Mouse (Mus musculus): ENCODE results near the gene Vsig10l.

Gene Vsig10l

DNA sequence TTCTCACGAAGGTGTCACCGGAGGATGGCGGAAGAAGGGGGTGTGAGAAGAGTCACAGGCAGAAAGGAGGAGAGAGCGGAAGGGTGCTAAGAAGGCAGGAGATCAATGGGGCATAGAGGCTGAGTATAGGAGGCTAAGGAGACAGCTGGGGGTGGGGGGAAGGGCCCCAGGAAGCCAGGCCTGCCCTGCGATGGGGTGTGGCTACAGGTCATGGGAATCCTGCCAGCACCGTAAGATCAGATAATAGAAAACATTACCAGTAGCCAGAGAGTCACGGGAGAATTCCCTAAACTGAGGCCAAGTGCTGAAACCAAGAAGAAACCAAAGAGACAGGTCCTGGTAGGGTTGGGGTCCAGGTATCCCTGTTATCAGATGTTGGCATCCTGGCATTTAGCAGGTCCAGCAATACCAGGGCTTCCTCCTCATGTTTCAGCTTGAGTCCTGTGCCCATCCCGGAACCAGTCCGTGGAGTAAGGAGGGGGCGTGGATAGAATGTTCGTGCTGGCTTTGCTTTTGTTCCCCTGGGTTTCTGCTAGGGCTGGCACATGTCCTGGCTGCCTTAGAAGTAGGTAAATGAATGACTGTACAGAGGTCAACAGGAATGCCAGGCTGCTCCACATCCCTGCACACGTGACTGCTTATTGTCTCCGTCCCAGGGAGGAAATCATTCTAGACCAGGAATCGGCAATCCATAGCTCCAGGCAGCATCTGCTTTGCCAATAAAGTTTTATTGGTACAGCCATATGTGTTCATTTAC lies 9.2 kb upstream of the Vsig10l start:
- DNase-seq (ENCODE audit: extremely low read depth, low read depth, low spot score): peak; percentile 74

DNA sequence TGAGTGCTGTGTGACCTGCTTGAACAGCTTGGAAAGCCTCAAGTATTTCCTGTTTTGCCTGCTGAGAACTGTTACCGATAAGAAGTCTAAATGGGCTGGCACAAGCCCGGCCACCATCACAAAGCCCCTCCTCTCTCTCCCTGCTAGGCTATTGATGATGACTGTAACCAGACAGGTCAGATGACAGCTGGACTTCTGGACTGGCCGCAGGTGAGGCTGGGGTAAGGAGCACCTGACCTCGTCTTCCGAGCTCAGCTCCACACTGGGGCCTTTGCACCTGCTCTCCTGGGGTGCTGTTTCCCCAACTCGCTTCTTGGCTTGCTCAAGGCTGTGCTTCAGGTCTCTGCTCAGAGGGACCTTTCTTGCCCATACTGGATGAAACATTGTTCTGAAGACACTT lies 8.6 kb upstream of the Vsig10l start:
- DNase-seq (ENCODE audit: extremely low read depth, low read depth, low spot score): no peak

DNA sequence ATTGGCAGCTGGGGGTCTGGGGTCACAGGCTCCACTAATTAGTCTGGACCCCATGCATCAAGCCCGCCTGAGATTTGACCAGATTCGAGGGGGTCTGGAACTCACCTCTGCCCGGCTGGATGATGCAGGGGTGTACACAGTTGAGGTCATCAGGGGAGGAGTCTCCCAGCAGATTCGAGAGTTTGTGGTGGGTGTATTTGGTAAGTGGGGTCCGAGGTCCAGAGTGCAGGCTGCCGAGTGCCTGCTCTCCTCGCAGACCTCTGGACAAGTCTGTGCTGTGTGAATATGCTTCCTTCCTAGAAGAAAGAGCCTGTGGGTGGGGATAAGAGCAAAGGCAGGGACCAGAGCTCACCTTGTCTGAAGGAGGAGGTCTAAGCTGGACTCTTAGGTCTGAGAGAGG lies 1.0 kb downstream of the Vsig10l start:
- no peak for DNase-seq (ENCODE audit: extremely low read depth, low read depth, low spot score)

DNA sequence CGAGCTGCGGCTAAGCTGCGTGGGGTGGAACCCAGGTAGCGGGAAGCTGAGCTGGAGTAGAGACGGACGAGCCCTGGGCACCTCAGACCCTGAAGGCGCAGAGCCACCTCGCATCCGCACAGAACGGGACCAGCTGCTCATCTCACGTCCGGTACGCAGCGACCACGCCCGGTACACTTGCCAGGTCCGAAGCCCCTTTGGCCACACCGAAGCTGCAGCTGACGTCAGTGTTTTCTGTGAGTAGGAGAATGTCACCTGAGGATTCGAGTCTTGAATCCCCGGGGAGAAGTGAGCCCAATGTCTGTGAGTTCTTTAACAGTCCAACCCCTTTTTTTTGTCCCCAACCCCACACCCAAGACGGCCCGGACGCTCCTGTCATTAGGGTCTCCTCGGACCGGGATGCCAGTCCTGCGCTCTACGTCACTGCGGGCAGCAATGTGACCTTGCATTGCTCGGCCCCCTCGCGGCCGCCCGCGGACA lies 2.0 kb downstream of the Vsig10l start:
- DNase-seq (ENCODE audit: extremely low read depth, low read depth, low spot score): no peak

DNA sequence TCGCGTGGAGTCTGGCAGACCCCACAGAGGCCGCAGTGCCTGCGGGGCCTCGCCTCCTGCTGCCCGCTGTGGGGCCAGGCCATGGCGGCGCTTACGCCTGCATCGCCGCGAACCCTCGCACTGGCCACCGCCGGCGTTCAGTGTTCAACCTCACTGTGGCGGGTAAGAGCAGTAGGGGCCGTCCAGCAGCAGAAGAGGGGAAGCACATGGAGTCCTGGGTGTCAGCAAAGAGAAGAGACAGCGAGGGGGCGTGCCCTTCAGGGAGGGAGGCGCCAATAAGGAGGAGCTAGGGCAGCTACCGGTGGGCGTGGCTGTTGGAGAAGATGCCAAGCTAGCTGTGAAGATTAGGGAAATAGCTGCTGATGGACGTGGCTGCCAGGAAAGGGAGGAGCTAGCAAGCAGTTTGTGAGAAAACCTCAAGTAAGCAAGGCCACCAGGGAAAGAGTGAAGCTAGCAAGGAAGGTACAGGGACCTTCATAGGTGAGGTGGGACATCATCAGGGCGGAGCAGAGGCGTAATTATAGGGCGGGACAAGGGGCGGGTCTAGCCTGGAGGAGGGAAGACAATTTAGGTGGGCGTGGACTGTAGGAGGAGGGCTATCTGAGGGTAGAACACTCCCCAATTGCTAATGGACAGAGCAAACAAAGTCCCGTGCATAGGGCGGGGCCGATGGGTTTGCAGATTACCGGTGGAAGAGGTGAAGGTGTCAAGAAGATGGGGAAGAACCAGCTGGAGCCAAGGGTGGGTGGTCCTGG lies 2.6 kb downstream of the Vsig10l start:
- peak; percentile 57 for DNase-seq (ENCODE audit: extremely low read depth, low read depth, low spot score)

DNA sequence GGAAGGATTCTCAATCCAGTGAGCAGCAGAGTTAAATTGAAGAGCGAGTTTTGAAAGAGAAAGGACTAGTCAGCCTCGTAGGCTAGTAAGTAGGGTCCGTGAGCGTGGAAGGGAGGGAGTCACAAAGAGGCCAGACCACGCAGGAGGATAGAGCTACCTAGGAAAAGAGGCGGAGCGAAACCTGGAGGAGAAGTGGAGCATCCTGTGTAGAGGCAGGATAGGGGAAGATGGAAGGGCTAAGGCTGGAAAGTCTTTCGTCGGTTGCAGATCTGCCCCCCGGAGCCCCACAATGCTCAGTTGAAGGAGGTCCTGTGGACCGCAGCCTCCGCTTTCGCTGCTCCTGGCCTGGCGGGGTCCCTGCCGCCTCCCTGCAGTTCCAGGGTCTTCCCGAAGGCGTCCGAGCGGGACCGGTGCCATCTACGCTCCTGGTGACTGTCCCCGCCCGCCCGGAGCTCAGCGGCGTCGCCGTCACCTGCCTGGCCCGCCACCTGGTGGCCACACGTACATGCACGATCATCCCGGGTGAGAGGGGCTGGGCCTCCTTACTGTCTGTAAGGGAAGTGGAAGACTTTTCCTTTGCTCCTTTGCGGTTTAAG lies 3.2 kb downstream of the Vsig10l start:
- no peak for DNase-seq (ENCODE audit: extremely low read depth, low read depth, low spot score)

DNA sequence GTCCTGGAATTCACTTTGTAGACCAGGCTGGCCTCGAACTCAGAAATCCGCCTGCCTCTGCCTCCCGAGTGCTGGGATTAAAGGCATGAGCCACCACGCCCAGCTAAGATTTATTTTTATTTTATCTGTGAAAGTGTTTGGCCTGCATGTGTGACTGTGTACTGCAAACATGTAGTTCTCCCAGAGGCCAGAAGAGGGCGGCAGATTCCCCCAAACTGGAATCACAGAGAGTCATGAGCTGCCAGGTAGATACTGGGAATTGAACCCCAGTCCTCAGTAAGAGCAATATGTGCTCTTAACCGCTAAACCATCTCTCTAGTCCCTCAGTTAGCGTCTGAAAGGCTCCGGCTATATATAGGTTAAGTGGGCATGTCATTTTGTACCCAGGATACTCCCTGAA lies 7.4 kb downstream of the Vsig10l start:
- no peak for DNase-seq (ENCODE audit: extremely low read depth, low read depth, low spot score)

DNA sequence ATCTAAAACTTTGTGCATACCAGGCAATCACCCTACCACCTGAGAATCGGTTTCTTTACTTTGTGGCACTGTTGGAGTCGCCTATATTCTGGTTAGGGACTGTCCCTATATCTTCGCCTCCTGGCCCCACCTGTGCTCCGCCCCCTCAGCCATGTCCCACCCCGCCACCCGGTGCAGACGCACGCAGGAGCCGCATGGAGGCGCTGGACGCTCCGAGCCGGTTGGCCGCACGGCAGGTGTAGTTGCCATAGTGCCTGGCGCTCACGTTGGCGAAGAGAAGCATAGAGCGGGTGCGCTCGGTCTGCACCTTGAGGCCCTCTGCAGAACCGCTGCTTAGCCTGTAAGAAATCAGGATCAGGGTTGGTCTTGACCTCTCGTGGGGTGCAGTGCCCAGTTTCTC lies 12.8 kb downstream of the Vsig10l start:
- no peak for DNase-seq (ENCODE audit: extremely low read depth, low read depth, low spot score)

DNA sequence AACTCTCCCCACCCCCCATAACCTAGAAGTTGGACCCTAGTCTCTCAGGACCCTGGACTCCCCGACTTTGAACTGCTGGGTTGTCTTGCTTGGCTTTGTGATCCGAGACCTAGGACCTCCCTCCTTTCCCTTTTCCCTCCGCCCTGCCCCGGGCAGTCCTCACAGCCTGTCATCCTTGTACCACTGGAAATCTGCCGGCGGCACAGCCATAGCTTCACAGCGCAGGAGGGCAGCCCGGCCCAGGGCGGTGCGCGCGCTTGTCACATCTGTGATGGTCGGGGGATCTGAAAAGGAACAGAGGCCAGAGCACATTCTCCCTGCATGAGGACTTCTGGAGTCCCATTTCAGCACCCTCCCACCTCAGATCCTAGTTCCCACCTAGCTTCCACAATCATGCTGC lies 13.4 kb downstream of the Vsig10l start:
- no peak for DNase-seq (ENCODE audit: extremely low read depth, low read depth, low spot score)

DNA sequence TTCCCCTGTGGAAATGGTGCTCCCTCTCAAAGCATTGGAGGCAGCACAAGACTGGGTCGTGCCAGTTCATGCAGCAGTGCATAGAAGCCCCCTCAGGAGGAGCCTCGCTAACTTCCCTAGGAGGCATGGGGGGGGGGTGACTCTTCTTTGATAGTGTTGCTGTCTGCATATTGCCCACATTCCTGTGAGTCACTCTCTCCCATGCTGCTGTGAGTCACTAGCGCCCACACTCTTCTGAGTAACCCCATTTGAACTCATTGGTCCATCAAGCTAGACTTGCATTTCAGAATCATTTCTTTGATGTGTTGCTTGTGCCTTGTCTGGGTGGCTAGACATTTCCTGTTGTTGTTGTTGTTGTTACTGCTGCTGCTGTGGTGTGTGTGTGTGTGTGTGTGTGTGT lies 18.2 kb downstream of the Vsig10l start:
- no peak for DNase-seq (ENCODE audit: extremely low read depth, low read depth, low spot score)

DNA sequence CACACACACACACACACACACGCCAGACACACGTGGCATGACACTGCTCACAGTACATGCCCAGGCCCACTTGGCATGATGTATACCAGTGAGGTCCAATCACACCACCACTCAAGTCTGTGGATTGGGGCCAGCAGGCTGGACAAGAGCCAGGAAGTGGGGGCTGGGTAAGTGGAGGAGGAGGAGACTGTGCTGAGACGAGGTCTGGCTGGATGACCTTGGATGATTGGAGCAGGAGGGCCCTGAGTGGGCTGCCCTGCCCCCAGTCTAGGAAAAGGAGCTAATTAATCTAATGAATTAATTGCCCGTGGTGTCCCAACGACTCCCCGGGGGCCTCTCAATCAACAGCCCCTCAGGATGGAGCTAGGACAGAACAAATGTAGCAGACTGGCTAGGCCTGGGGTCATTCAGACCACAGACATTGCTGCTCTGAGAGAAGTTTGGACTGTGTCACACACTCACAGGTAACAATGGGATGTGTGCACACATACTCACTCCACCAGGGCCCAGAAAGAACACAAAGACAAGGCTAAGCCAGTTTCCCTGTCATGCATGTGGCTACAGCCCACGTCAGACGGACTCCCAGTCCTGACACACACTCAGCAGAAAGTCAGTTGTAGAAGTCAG lies 19.3 kb downstream of the Vsig10l start:
- DNase-seq (ENCODE audit: extremely low read depth, low read depth, low spot score): no peak

DNA sequence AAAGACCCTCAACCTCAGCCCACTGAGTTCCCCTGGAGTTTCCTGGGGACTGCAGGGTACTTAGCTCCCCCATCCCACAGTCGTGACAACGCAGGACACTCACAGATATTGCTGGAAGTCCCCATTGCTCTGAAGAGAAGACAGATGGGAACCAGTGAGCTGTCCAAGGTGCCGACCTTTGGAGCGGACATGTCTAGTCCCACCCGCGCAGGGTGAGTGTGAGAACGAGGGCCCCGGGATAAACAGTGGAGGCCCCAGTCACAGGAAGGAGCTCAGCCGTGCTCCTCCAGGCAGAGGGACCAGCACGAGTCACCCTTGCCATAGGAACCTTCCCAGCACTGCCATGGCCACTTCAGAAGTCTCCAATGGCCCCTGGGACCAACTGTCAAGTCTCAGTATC lies 20.3 kb downstream of the Vsig10l start:
- DNase-seq (ENCODE audit: extremely low read depth, low read depth, low spot score): no peak

DNA sequence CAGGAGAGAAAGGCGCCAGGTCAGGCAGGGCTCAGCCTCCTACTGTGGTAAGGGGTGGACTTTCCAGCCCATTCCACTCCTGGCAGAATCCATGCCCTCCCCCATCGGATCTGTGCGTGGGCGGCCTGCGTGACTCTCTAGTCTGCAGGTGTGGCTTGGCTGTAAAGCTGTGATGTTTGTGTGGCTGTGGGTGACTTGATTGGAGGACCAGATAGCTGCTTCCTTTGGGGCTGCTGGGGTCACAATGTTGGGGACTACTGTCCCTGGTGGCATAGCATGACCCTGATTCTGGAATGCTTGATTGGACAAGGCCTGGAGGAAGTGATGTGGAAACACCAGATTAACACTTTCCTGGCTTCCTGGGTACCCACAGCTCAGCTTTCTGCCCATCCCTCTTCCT lies 25.7 kb downstream of the Vsig10l start:
- DNase-seq (ENCODE audit: extremely low read depth, low read depth, low spot score): no peak

DNA sequence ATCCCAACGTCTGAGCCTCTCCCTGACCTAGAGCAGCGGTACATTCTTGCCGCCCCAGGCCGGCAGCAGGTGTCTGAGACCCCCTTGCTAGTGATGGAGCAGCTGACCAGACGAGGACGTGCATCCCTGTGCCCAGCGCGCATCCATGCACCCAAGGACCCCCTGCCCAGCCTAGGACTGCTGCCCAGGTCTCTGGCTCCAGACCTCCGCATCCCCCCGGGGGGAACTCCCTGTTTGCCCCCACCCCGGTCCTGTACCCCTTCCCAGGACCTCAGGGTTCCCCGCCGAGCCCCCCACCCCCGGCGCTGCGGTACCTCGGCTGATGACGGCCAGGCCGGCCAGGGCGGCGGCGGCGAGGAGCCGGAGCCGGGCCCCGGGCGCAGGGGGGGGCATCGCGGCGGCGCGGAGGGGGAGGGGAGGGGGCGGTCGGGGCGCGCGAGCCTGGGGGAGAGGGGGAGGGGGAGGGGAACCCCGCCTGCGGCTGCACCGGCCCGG lies 26.7 kb downstream of the Vsig10l start, which contains the start of gene Iglon5:
Gene Iglon5 (minus strand): TSS at position 445 of the 495 bp plus-strand sequence.
- no peak for DNase-seq (ENCODE audit: extremely low read depth, low read depth, low spot score)

DNA sequence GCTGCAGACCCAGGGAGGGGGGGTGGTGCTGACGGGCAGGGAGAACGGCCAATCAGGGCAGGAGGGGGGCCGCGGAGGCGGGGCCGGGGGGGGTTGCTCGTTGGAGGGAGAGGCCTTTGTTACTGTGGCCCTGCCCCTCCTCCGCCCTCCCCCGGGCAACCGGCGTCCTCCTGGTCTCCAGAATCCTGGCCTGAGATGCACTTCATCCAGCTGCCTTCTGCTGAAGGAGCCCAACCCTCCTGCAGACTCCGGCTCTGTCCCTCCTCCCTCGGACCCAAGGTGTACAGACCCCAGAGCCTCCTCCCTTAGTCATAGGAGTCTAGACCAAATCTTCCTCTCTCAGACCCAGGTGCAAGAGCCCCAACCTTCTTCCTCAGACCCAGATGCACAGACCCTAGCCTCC lies 27.2 kb downstream of the Vsig10l start:
- no peak for DNase-seq (ENCODE audit: extremely low read depth, low read depth, low spot score)

DNA sequence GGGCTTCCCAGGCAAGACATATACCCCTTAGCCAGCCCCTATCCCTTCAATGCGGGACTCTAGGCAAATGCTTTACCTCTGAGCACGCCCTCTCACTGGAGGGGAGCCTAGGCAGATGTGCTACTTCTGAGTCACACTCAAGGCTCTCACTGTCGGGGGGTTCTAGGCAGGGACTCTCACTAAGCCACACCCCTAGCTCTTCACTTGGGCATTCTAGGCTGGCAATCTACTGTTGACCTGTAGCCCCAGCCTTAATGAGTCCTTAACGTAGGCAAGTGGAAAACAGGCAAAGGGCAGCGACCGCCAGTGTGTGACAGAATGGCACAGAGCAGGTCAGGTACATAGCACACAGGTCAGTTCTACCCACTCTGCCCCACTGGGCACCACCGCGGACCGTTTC lies 27.9 kb downstream of the Vsig10l start:
- no peak for DNase-seq (ENCODE audit: extremely low read depth, low read depth, low spot score)

DNA sequence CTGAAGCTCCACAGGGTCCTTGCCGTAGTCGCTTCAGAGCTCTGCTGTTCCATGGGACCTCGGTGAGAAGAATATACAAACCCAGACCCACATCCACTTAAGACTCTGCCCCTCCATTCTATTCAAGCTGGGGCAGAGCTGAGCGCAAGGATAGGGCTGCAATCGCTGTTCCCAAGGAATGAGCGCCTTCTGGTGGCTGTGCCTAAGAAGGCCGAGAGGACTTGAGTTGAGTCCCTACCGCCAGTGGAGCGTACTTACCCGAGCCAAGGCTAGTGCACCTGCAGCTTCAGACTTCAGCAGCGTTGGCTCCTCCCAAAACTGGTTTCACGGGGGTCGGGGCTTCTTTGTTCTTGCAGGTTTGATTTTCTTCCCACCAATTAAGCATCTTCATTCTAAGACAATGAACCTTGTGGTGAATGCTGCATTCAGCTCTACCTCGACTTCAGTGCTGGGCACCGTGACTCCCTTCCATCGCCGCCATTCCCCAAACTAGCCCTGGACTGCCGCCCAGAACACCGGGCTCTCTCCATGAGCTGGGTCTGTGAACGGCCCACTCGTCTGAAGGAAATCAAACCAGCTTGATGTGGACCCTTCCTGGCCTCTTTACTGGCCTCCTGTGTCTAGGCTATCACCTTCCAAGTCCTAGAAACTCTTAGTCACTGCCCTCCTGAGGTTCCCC lies 32.5 kb downstream of the Vsig10l start:
- DNase-seq (ENCODE audit: extremely low read depth, low read depth, low spot score): no peak

DNA sequence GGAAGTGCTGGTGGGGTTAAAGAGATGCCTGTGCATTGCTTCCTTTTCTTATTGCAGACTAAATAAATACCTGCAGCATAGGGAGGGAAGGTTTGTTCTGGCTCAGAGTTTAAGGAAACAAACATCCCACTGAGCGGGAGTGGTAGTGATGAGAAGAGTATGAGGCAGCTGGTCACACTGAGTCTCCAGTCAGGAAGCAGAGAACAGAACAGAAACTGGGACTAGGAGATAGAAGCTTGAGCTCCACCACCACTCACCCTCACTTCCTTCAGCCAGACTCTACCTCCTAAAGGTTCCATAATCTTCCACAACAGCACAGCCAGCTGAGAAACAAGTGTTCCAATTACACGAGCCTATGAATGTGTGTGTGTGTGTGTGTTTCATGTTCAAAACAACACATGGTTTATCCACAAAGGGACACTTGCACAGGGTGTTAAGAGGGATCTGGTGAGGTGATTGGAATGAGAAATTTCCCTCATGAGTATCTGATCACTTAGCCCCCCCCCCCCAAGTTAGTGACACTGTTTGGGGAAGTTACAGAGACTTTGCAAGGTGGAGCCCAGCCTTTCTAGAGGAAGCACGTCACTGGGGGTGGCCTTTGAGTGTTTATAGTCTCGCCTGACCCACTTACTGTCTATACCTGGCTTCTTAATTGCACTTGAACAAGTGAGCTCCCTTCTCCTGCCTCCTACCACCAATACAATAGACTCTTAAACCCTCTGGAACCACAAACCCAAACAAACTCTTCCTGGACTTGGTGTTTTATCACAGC lies 48.9 kb downstream of the Vsig10l start:
- no peak for DNase-seq (ENCODE audit: extremely low read depth, low read depth, low spot score)

DNA sequence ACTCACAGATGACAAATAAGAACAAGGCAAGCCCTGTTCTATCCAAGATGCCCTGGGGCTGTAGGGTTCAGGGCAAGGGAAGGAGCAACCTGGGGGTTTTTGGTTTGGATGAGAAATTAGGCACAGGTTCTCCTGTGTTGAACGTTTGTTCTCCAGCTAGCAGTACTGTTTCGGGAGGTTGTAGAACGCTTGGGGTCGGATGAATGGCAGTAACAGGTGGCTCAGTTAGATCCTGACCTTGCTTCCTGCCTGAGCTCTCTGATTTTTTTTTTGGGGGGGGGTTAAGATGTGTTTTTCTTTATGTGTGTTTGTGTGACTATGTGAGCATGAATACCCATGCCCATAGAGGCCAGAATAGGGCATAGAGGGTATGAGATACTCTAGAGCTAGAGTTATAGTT lies 49.6 kb downstream of the Vsig10l start:
- DNase-seq (ENCODE audit: extremely low read depth, low read depth, low spot score): no peak

DNA sequence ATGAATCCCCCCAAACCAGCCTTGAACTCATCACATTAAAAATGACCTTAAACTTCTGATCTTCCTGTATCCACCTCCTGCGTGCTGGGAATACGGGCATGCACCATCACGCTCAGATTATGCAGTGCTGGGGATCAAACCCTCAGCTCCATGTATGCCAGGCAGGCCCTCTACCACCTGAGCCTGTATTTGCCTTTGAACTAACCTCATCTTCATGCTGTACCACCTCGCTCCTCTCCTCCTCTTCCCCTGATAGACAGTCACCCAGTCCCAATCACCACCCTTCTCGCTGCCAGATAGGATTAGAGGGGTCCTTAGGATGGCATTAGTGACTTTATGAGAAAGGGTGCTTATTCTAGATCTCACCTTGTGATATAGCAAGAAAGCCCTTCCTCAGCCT lies 52.1 kb downstream of the Vsig10l start:
- DNase-seq (ENCODE audit: extremely low read depth, low read depth, low spot score): no peak

All from fat pad, adult 2 months (tissue).